Mouse (Mus musculus) A20 (cell line): Measurements from ENCODE around the gene Gm20661.

ENCODE experiments used
- DNase-seq: peaks from one replicate; pipeline ENCODE4 v3.0.0-alpha.2; 2011; ENCODE audit warnings: low read depth, low spot score

The Gm20661 gene

GRCm38 (mm10) chr9:107967437-107967836 lies 15.4 kb upstream of the Gm20661 start:
- DNase-seq: no peak

GRCm38 (mm10) chr9:107968531-107968930 lies 14.3 kb upstream of the Gm20661 start:
- no peak for DNase-seq

GRCm38 (mm10) chr9:107970311-107970710 lies 12.5 kb upstream of the Gm20661 start:
- DNase-seq: no peak

- no peak for DNase-seq
Measured at GRCm38 (mm10) chr9:107971690-107972541, 10.9 kb upstream of the Gm20661 start.

- DNase-seq: no peak
Measured at GRCm38 (mm10) chr9:107974491-107975171, 8.2 kb upstream of the Gm20661 start.

- peak; percentile 86 for DNase-seq
Measured at GRCm38 (mm10) chr9:107975399-107976386, 7.2 kb upstream of the Gm20661 start, which contains the start of gene Uba7. TSS of gene Uba7 (plus strand) at chr9:107975505.

- no peak for DNase-seq
Measured at GRCm38 (mm10) chr9:107978815-107979214, 4.0 kb upstream of the Gm20661 start.

- no peak for DNase-seq
Measured at GRCm38 (mm10) chr9:107981684-107982605, 913 bp upstream of the Gm20661 start.

GRCm38 (mm10) chr9:107983421-107983890 lies 598 bp downstream of the Gm20661 start:
- DNase-seq: no peak

- no peak for DNase-seq
Measured at GRCm38 (mm10) chr9:107984052-107984753, 1.3 kb downstream of the Gm20661 start.

- DNase-seq: no peak
Measured at GRCm38 (mm10) chr9:107984754-107985055, 1.8 kb downstream of the Gm20661 start.

- peak; percentile 93 for DNase-seq
Measured at GRCm38 (mm10) chr9:107985131-107986119, 2.6 kb downstream of the Gm20661 start, which contains the start of gene Inka1. TSS of gene Inka1 (minus strand) at chr9:107985879.

GRCm38 (mm10) chr9:107986376-107986775 lies 3.5 kb downstream of the Gm20661 start:
- DNase-seq: peak; percentile 85

- no peak for DNase-seq
Measured at GRCm38 (mm10) chr9:107987950-107988349, 5.1 kb downstream of the Gm20661 start.

- no peak for DNase-seq
Measured at GRCm38 (mm10) chr9:107992197-107992596, 9.3 kb downstream of the Gm20661 start, which contains the start of gene Cdhr4. TSS of gene Cdhr4 (plus strand) at chr9:107992497.

- no peak for DNase-seq
Measured at GRCm38 (mm10) chr9:107993013-107993412, 10.2 kb downstream of the Gm20661 start.

GRCm38 (mm10) chr9:107994464-107994863 lies 11.6 kb downstream of the Gm20661 start:
- DNase-seq: no peak

GRCm38 (mm10) chr9:107995513-107995912 lies 12.7 kb downstream of the Gm20661 start:
- no peak for DNase-seq
